Mouse (Mus musculus): ENCODE measurements around the gene Lepr.
"Not testable (repeated sequence)": the region's sequence is repeated elsewhere in the genome, so short reads cannot be mapped to it uniquely, and the experiment has no call there.

The Lepr gene

GRCm38 (mm10) chr4:101715805-101716204, 1.4 kb upstream of the Lepr start:
- DNase-seq (ENCODE audit: low read depth, low spot score): no peak

- DNase-seq (ENCODE audit: low read depth, low spot score): peak; percentile 42
Measured at GRCm38 (mm10) chr4:101718991-101719580, 1.9 kb downstream of the Lepr start.

GRCm38 (mm10) chr4:101721705-101722104, 4.5 kb downstream of the Lepr start:
- no peak for DNase-seq (ENCODE audit: low read depth, low spot score)

- no peak for DNase-seq (ENCODE audit: low read depth, low spot score)
Measured at GRCm38 (mm10) chr4:101741973-101742372, 24.8 kb downstream of the Lepr start.

- no peak for DNase-seq (ENCODE audit: low read depth, low spot score)
Measured at GRCm38 (mm10) chr4:101745534-101745933, 28.3 kb downstream of the Lepr start.

GRCm38 (mm10) chr4:101760490-101760889, 43.3 kb downstream of the Lepr start:
- DNase-seq (ENCODE audit: low read depth, low spot score): peak; percentile 5

- not testable (repeated sequence) for DNase-seq (ENCODE audit: low read depth, low spot score)
Measured at GRCm38 (mm10) chr4:101843923-101844322, 126.7 kb downstream of the Lepr start, which contains the start of gene B020004J07Rik. Gene B020004J07Rik (minus strand): TSS chr4:101844023.

- DNase-seq (ENCODE audit: low read depth, low spot score): no peak
Measured at GRCm38 (mm10) chr4:101850908-101851307, 133.7 kb downstream of the Lepr start.

- DNase-seq (ENCODE audit: low read depth, low spot score): peak; percentile 74
Measured at GRCm38 (mm10) chr4:101860873-101861272, 143.7 kb downstream of the Lepr start.

- DNase-seq (ENCODE audit: low read depth, low spot score): no peak
Measured at GRCm38 (mm10) chr4:101862289-101862688, 145.1 kb downstream of the Lepr start.
